Mouse (Mus musculus) adrenal gland, postnatal 14 days (tissue): ENCODE results near the gene Ap5z1. TPM values are rescaled to one million over a fixed set of nuclear protein-coding genes. Genes with fewer than 3 reads are reported as not detected.
A peak's percentile ranks its signal among the peaks of the same experiment; 100 is the strongest.

Experiments used
- DNase-seq: peaks from one replicate; pipeline ENCODE4 v3.0.0; 2021; ENCODE audit warnings: mixed read lengths
- long read RNA-seq, 2 experiments: library from polyadenylated mRNA; stranded (forward); transcript quantifications; one replicate each; pipeline ENCODE4 v2.0.0; 2021
- total RNA-seq: library from RNA; stranded (reverse); gene quantifications from 2 replicates; pipeline ENCODE4 v1.2.3, GENCODE M21; 2021

The Ap5z1 gene
- 12.5 and 15.7 TPM in 2 replicates for total RNA-seq
- long read RNA-seq, experiment 1, transcript Ap5z1-201 (17 exons, 3,689 nt), result major isoform, 17 of 33 reads
- long read RNA-seq, experiment 1, partial matches to known transcripts, result 3 of 33 reads
- long read RNA-seq, experiment 1, other reads (novel, unspliced or antisense), result 12 of 33 reads
- long read RNA-seq, experiment 2, transcript Ap5z1-201 (17 exons, 3,689 nt), result major isoform, 5 of 18 reads
- long read RNA-seq, experiment 2, partial matches to known transcripts, result 4 of 18 reads
- long read RNA-seq, experiment 2, other reads (novel, unspliced or antisense), result 9 of 18 reads

DNA sequence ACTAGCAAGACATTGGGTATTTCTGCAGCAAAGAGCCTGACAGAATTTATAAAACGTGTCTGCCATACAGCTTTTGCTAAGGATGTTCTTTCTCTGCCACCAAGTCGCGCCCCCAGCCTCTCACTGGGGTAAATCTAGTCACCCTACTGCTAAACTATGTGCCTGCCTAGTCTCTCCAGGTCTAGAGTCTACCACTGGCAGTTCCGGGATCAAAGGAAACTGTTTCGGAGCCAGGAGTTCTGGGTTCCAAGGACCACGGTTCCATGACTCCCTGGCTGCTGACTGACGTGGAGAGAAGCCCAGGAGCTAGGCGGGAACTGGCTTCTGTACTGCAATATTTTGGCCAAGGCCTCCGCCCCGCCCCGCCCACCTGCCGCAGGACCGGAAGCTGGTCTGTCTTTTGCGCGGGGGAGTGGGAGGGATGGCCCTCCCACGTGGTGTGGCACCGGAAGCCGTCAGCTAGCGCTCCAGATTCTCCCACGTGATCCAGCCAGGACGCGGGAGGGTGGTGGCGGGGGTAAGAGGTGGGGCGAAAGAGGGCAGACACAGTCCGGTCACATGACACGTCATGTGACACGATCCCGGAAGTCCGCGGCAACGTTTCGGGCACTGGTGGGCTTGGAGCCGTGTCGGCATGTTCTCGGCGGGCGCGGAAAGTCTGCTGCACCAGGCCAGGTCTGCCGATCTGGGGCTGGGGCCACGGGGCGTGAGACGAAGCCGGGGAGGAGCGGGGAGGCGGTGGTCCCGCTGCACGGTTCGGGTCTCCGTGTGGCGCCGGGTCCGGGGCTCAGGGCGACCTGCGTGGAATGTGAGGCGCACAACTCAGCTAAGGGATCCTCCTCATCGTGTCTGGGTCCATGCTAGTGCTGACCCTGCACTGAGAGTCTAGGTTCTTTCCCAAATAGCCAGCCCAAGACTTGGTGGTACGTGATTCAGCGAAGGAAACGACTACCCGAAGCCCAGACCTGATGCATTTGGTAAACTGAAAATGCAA, at the start of gene Ap5z1:
TSS of gene Ap5z1 (plus strand) at position 484 of the 994 bp plus-strand sequence.
- peak; percentile 98 for DNase-seq

- no peak for DNase-seq
Observed at GRCm38 (mm10) chr5:142415401-142415800, 48.3 kb upstream of the Ap5z1 start.

DNA sequence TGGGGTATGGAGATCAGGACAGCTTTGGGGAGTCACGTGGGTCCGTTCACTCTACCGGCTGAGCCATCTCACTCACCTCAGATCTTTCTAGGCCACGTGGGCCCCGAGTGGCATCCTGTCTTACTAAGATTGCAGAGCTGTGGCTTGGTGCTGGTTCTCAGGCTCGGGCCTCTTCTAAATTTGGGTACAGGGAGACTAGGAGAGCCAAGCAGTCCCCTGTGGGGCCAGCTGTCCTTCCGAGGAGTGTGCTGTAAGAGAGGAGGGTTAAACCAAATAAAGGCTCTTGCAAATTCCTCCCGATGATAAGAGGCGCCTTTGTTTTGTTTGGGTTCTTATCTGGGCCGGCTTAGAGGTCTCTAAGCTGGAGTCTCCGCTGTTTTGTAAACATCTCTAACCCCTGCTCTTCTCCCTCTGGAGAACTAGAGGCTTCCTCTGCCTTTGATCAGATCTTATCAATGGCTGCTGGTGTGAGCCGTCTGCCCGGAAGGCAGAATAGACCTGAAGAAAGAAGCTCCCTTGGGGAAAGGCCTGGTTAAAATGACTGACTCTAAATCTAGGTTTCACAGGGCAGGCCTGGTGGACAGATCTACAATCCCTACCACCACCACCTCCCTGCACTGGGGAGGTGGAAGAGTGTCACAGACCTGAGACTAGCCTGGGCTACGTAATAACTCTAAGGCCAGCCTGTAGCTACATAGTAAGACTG, 47.5 kb upstream of the Ap5z1 start:
- DNase-seq, result no peak

GRCm38 (mm10) chr5:142417104-142417503, 46.6 kb upstream of the Ap5z1 start:
- DNase-seq, result no peak

DNA sequence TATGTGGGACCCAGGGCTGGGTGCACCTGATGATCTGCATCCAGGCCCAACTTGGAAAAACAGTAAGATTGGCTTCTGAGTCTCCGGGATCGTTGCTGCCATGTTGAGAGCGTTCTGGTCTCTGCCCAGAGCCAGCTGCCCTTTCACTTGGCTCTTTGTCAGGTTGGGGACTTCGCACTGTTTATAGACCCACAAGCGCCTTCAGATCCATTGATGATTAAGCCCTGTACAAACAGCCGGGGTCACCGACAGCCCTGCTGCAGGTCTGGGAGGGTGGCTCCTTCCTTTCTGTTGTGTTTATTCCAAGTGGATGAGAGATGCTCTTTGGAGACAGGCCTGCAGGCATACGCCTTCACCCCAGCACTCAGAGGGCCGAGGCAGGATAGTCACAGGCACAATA, 45.9 kb upstream of the Ap5z1 start:
- DNase-seq, result no peak

DNA sequence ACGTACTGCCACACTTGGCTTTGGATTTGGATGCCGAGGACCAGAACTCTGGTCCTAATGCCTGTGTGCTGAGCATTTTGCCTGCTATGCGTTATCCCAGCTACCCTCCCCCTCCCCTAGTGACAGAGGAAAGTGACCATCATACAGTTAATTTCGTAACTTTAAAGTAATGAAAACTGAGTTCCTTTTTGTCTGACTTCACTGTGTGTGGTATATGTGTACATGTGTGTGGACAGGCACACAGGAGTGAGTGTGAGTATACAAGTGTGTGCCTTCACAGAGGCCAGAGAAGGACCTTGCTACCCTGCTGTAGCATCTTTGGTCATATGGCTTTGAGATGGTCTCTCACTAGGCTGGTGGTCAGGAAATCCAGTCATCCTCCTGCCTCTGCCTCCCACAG, 45.3 kb upstream of the Ap5z1 start:
- no peak for DNase-seq

DNA sequence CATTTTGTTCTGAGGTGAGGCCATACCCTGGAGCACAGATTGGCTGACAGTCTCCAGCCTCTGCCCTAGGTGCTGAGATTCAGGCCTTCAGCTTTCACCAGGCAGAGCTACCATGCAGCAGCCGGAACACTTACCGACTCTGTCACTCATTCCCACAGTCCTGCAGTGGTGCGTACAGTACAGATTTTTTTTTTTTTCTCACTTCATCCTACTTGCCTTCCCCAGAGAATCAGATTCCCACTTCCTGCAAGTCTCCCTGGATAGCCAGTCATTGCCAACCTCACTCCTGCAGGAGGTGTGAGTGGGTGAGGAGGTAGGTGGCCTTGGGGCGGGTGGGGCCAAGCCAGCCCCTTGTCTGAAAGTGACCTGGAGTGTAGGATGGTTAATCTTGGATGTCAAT, 43.4 kb upstream of the Ap5z1 start:
- DNase-seq, result no peak

DNA sequence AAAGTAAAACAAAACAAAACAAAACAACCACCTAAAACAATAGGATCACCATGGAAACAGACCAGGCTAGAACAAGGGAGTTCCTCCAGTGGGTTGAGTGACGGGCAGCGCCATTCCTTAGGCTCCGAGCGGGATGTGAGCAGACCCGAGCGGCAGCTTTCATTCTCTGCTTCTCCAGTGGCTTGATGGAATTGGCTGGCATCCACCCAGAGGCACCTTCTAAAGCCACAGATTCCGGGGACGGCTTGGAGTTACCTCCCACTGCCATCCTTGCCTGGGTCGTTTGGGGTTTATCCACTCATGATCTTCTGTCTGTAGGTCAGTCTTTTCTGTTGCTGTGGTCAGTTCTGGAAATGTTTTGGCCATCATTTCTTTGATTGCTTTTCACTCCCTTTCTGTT, 42.8 kb upstream of the Ap5z1 start:
- DNase-seq, result no peak

- no peak for DNase-seq
Observed at GRCm38 (mm10) chr5:142421886-142422285, 41.9 kb upstream of the Ap5z1 start.

DNA sequence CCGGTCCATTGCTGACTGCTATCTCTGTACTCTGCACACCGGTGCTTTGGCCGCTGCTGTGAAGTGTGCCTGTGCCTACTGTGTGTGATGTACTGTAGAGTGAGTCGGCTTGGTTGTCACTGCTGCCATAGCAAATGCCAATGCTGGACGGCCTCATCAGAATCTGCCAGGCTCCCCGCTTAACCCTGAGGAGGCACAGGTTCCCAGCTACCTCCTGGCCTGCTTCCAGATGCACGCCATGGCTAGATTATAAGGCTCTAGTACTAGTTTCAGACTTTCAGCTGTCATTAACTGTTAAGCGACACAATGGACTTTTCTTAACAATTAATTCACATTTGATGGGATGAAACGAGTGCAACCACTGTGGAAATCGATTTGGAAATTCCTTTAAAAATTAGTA, 40.6 kb upstream of the Ap5z1 start:
- DNase-seq, result no peak

DNA sequence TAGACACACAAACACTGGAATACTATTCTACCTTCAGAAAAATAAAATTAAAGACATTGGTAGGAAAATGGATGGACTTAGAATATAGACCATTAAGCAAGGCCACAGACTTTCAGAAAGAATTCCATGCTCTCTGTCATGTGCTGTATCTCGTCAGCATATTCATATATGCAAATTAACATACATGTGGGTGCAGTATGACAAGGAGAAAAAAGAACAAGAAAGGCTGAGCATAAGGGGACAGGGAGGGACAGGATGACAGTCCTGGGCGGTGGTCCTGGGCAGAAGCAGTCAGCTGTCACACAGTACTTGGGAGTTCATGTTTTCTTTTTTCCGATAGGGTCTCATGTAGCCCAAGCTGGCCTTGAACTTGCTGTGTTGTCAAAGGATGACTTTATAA, 40.0 kb upstream of the Ap5z1 start:
- DNase-seq, result no peak

DNA sequence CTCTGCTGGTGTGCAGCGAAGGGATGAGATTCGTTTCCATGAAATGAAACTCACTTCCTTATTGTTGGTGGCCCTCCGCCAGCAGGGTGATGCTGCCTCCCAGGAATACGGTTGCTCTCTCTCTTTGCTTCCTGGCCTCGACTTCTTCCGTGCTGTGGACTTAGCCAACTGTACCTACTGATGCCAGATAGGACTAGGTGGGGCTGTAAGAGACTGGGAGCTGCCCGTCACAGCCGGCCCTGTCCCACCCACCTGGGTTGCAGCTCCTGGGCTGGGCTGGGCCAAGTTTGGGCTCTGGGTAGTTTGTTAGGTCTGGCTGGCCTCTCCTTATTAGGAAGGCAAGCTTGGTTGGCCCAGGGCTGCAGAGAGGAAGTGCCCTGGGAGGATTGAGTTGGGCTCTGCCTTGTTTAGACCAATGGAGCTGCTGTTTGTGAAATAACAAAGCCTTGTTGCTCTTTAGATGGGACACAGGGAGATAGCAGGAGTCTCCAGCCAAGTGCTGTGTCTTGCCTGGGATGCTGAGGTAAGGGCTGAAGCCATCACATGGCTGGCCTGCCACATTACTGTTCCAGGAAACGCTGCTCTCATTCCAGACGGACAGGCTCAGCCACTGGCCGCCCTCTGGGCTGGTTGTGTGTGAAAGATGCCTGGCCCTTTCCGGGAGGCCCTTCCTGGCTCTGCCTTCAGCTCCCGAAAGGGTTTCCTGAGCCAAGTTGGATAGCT, 39.0 kb upstream of the Ap5z1 start:
- DNase-seq, result peak; percentile 74

DNA sequence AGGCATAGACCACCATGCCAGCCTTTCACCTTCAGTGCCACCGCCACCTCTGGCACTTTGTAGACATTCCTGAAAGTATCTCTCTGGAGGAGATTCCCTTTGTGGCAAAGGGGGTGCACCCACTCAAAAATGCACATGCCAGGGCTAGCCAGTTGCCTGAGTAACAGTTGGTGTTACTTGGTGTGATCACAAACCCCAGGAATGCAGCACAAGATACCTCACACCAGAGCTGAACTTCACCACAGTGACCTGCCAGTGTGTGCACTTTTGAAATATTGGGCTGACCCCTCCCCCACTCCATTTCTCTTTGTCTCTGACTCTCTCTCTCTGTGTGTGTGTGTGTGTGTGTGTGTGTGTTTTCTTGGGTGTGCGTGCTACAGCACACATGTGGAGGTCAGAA, 37.3 kb upstream of the Ap5z1 start:
- DNase-seq, result peak; percentile 52

- DNase-seq, result no peak
Observed at GRCm38 (mm10) chr5:142427876-142428275, 35.9 kb upstream of the Ap5z1 start.

DNA sequence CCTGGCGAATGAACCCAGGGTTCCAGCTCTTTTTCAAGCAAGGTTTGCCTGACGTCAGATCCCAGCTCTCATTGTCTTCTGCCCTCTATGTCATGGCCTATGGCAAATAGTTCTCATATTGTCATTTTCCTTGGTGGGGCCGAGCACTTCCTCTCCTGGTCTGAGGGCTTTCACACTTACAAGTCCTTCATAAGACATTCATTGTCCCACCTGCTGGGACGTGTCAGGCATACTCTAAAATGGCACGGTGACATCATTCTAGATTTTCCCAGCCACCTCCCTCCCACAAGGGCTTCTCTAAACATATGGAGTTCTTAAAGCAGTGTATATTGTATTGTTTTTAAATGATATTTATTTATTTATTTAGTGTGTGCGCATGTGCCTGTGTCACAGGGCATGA, 35.1 kb upstream of the Ap5z1 start:
- DNase-seq, result no peak

GRCm38 (mm10) chr5:142431029-142431428, 32.7 kb upstream of the Ap5z1 start:
- no peak for DNase-seq

- DNase-seq, result peak; percentile 63
Observed at GRCm38 (mm10) chr5:142431811-142432434, 31.8 kb upstream of the Ap5z1 start.

DNA sequence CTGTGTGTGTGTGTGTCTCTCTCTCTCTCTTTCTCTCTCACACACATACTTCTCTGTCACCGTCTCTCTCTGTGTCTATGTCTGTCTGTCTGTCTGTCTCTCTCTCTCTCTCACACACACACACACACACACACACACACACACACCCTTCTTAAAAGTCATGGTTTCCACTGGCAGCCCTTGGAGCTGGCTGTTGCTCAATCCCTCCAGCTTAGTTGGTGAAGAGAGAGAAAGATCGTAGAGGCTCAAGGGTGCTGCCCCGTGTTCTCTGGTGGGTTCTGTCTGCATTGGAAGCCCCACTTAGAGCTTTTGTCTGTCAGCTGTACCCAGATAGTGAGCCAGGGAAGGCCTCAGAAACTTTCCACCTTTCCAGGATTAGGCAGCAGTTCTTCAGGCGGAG, 31.0 kb upstream of the Ap5z1 start:
- no peak for DNase-seq

DNA sequence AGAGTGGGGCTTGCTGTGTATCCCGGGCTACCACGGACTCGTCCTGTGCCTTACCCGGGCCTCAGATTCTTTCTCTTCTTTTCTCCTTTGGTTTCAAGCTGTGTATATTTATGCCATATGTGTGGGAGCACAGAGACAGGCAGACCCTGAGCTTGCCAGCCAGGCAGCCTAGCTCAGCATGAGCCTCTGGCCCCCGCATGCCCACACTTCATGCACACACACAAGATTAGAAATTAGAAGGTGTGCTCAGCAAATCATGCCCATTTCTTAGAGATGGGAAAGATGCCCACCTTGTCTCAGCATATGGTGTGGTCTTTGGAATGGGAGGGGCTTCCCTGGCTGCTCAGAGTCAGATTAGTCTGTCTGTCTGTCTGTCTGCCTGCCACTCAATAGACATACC, 29.7 kb upstream of the Ap5z1 start:
- no peak for DNase-seq

DNA sequence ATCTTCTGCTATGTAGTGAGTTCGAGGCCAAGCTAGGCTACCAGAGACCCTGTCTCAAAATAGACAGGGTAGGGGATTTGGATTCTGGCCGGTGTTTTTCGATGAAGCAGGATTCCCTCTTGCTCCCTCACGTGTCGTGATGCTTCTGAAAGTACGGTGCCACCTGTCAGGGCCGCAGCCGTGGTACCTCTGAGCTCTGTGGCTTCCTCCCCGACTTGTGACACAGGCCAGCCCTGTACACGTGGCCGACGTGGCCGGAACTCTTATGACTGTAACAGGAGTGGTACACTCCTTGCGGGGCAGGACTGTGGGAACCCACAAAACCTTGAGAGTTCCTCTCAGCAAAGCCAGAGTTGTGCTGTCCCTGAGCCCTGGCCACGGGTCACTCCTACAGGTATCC, 28.0 kb upstream of the Ap5z1 start:
- no peak for DNase-seq

DNA sequence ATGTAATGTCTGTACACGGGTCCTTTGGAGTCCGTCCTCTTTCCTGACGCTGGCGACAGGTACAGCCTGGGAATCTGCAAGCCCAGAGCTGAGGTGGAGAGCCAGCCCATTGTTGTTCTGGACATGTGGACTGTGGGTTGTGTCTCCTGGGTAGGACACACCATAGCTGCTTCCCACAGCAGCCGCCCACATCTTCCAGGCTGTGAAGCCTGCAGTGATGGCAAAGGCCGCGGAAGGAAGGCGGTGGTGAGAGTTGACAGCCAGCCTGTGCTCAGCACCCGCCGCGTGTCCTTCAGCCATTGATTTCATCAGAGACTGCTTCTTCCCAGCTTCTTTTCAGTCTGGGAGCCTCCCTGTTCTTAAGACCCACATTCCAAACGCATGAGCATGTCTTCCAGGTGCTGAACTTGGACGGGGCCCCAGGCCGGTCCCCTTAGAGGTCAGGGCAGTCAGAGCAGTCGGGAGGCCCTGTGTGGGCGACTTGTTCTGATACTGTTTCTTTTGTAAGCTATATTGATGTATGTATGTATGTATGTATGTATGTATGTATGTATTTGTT, 25.3 kb upstream of the Ap5z1 start:
- DNase-seq, result no peak
